Mouse (Mus musculus): ENCODE results near the gene Nemp1. TPM values are rescaled to one million over a fixed set of nuclear protein-coding genes. Genes with fewer than 3 reads are reported as not detected.

The Nemp1 gene
- polyA plus RNA-seq, 2 experiments: 9.0 to 12.3 TPM

- WGBS: 21% methylated on average over 13 of the region's 13 CpGs
- DNase-seq (ENCODE audit: low spot score): no peak
- no peak for TF ChIP-seq POLR2A (IDR thresholded peaks at IDR 0.05; ENCODE audit: borderline replicate concordance, extremely low read depth, insufficient read depth, insufficient read length)
- H3K4me3 ChIP-seq (replicated peaks; ENCODE audit: low read length): peak overlapping the region; percentile 55
- H3K4me1 ChIP-seq (ENCODE audit: control insufficient read depth, insufficient read depth, low read length): peaks cover 59% of the 10 kb centered on the region
- H3K36me3 ChIP-seq (ENCODE audit: control insufficient read depth, insufficient read depth, low read length): peaks cover 43% of the 10 kb centered on the region
- peak overlapping the region; percentile 79 for H3K9ac ChIP-seq (ENCODE audit: low read depth, low read length, severe bottlenecking)
- no peak overlapping the region for H3K27ac ChIP-seq (replicated peaks; ENCODE audit: low read depth, low read length)
- no peak for ATAC-seq (ENCODE audit: low FRiP score, low read depth)
- H3K27me3 ChIP-seq (ENCODE audit: control insufficient read depth, insufficient read depth, low read length): no peaks in the 10 kb centered on the region
- peak overlapping the region; percentile 54 for H3K4me2 ChIP-seq (replicated peaks; ENCODE audit: low read depth, low read length, severe bottlenecking)
- no peaks in the 10 kb centered on the region for H3K9me3 ChIP-seq (ENCODE audit: control insufficient read depth, low read length)
Observed at GRCm38 (mm10) chr10:127664891-127665290, 1.8 kb upstream of the Nemp1 start.

- Histone ChIP-seq H3K27ac (replicated peaks; ENCODE audit: low read depth, low read length) (peak overlapping the region; percentile 98), H3K9ac (ENCODE audit: low read depth, low read length, severe bottlenecking) (peak overlapping the region; percentile 79), H3K4me1 (ENCODE audit: control insufficient read depth, insufficient read depth, low read length) (peaks cover 59% of the 10 kb centered on the region), H3K4me2 (replicated peaks; ENCODE audit: low read depth, low read length, severe bottlenecking) (peak overlapping the region; percentile 54), H3K4me3 (replicated peaks; ENCODE audit: low read length) (peak overlapping the region; percentile 55), H3K27me3 (ENCODE audit: control insufficient read depth, insufficient read depth, low read length) (no peaks in the 10 kb centered on the region), H3K36me3 (ENCODE audit: control insufficient read depth, insufficient read depth, low read length) (peaks cover 36% of the 10 kb centered on the region), H3K9me3 (ENCODE audit: control insufficient read depth, low read length) (no peaks in the 10 kb centered on the region)
- no peak for DNase-seq (ENCODE audit: low spot score)
- 2% methylated on average over 14 of the region's 14 CpGs for WGBS
- TF ChIP-seq POLR2A (IDR thresholded peaks at IDR 0.05; ENCODE audit: borderline replicate concordance, extremely low read depth, insufficient read depth, insufficient read length): no peak
- ATAC-seq (ENCODE audit: low FRiP score, low read depth): no peak
Observed at GRCm38 (mm10) chr10:127665366-127666181, 1.1 kb upstream of the Nemp1 start.

DNA sequence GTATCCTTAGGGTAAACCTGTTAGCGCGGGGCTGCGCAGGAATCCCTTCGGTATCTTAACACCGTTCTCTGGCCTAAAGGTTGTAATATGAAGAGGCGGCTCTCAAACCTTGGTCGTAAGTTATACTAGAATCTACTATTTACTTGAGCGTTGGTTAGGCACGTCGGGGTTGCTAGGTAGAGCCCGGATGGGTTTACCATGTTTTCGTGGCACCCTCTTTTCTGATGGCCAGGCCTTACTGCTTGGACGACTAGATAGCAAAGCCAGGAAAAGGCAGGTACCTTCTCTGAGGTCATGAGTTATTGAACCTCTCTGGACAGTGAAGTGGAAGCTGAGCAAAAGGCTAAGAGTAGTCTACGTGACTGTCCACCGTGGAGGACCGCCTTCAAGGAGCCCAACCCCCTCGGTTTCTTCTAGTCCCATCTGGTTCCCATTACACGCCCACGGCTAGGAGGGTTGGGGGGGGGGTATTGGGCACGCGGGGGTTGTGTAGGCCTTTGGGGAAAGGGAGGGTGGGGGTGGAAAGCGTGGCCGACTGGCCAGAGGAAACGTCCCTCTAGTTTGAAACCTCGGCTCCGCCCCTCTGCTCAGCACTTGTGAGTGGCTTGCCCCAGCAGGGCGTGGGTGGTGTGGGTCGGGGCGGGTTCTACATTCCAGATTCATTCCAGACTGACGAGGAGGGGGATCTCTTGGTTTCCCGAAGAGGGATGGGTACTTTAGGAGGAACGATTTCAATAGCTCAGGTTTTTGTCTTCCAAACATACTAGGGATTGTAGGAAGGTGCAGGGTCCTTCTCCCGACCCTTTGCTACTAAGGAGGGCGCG, 780 bp downstream of the Nemp1 start:
- DNase-seq (ENCODE audit: low spot score): peak; percentile 96
- Histone ChIP-seq H3K9me3 (ENCODE audit: control insufficient read depth, low read length) (no peaks in the 10 kb centered on the region), H3K4me2 (replicated peaks; ENCODE audit: low read depth, low read length, severe bottlenecking) (peak overlapping the region; percentile 54), H3K9ac (ENCODE audit: low read depth, low read length, severe bottlenecking) (peak overlapping the region; percentile 79), H3K4me3 (replicated peaks; ENCODE audit: low read length) (peak overlapping the region; percentile 55), H3K27ac (replicated peaks; ENCODE audit: low read depth, low read length) (peak overlapping the region; percentile 98), H3K36me3 (ENCODE audit: control insufficient read depth, insufficient read depth, low read length) (peaks cover 25% of the 10 kb centered on the region), H3K4me1 (ENCODE audit: control insufficient read depth, insufficient read depth, low read length) (peaks cover 45% of the 10 kb centered on the region), H3K27me3 (ENCODE audit: control insufficient read depth, insufficient read depth, low read length) (no peaks in the 10 kb centered on the region)
- peak; percentile 76 for ATAC-seq (ENCODE audit: low FRiP score, low read depth)
- 0 out of 2 replicates have a peak, but pooled peaks have one; percentile 10 for TF ChIP-seq POLR2A (IDR thresholded peaks at IDR 0.05; ENCODE audit: borderline replicate concordance, extremely low read depth, insufficient read depth, insufficient read length)
- under 1% methylated on average over 34 of the region's 35 CpGs for WGBS

- ATAC-seq (ENCODE audit: low FRiP score, low read depth) (peak; percentile 32), DNase-seq (ENCODE audit: low spot score) (peak; percentile 82)
- under 1% methylated on average over 39 of the region's 40 CpGs for WGBS
- Histone ChIP-seq H3K4me2 (replicated peaks; ENCODE audit: low read depth, low read length, severe bottlenecking) (peak within 1 kb of the TSS; percentile 54), H3K4me1 (ENCODE audit: control insufficient read depth, insufficient read depth, low read length) (peaks cover 36% of the 10 kb centered on the region), H3K27me3 (ENCODE audit: control insufficient read depth, insufficient read depth, low read length) (no peaks in the 10 kb centered on the region), H3K27ac (replicated peaks; ENCODE audit: low read depth, low read length) (peak within 1 kb of the TSS; percentile 98), H3K36me3 (ENCODE audit: control insufficient read depth, insufficient read depth, low read length) (peaks cover 16% of the 10 kb centered on the region), H3K9me3 (ENCODE audit: control insufficient read depth, low read length) (no peaks in the 10 kb centered on the region), H3K4me3 (replicated peaks; ENCODE audit: low read length) (peak within 1 kb of the TSS; percentile 55), H3K9ac (ENCODE audit: low read depth, low read length, severe bottlenecking) (peak within 1 kb of the TSS; percentile 79)
- peak; percentile 55; the same call in 1 of the 2 replicates for TF ChIP-seq POLR2A (IDR thresholded peaks at IDR 0.05; ENCODE audit: borderline replicate concordance, extremely low read depth, insufficient read depth, insufficient read length)
Observed at GRCm38 (mm10) chr10:127668093-127669050, 1.7 kb downstream of the Nemp1 start, which contains the start of gene Nab2. Gene Nab2 (minus strand): TSS chr10:127668568.

Data from limb, embryonic 14.5 days (tissue).